Mouse (Mus musculus) cortical plate, adult 2 months (tissue): ENCODE measurements around the gene Pym1.

ENCODE experiments used
- CTCF ChIP-seq: fragments of 200-500 bp; IDR thresholded peaks from 2 replicates; pipeline ENCODE4 v1.5.1; 2011; ENCODE audit warnings: mild to moderate bottlenecking, control low read depth, low read length; ENCODE audit not compliant: insufficient read depth; ENCODE audit errors: extremely low read depth
- POLR2A ChIP-seq: fragments of 200-500 bp; IDR thresholded peaks from 2 replicates; pipeline ENCODE4 v1.6.1; 2011; ENCODE audit warnings: mild to moderate bottlenecking, low read length, control low read depth; ENCODE audit not compliant: insufficient read depth; ENCODE audit errors: extremely low read depth

DNA sequence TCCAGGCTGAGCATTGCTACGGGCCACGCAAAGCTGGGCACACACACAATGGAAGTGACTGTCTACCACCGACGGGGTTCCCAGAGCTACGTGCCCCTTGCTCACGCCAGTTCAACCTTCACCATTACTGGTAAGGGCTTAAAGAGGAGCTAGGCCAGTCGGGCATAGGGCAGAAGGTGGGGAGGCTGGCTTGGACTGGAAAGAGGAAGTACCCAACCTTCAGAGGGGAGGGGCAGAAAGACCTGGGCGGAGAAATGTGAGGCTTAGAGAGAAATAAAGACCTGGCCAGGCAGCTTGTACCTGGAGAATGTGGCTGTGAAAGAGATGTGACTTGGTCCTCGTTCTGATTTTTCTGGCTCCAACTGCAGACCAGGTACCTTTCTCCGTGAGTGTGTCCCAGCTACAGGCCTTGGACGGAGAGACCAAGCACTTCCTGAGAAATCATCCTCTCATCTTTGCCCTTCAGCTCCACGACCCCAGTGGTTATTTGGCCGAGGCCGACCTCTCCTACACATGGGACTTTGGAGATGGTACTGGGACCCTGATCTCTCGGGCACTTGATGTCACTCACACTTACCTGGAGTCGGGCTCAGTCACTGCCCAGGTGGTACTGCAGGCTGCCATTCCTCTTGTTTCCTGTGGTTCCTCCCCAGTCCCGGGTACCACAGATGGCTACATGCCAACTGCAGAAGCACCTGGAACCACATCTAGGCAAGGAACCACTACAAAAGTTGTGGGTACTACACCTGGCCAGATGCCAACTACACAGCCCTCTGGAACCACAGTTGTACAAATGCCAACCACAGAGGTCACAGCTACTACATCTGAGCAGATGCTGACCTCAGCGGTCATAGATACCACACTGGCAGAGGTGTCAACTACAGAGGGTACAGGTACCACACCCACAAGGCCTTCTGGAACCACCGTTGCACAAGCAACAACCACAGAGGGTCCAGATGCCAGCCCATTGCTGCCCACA is 31.8 kb upstream of the Pym1 start:
- TF ChIP-seq POLR2A, result no peak
- no peak for TF ChIP-seq CTCF
